Mouse (Mus musculus): Measurements from ENCODE around the gene Mxi1.

- no peak for TF ChIP-seq CTCF (IDR thresholded peaks at IDR 0.05)
- no peak for TF ChIP-seq EP300 (IDR thresholded peaks at IDR 0.05)
Observed at GRCm38 (mm10) chr19:53345766-53346165, 35.4 kb downstream of the Mxi1 start.

All from lung, postnatal 0 days (tissue).